Mouse (Mus musculus): Measurements from ENCODE around the gene Gm43552.

- TF ChIP-seq POLR2A (IDR thresholded peaks at IDR 0.05; ENCODE audit: insufficient read length, low read depth) (no peak), USF1 (IDR thresholded peaks at IDR 0.05; ENCODE audit: low read depth) (no peak), SRF (IDR thresholded peaks at IDR 0.05; ENCODE audit: control insufficient read depth, insufficient read length, low read depth) (no peak), MYOG (IDR thresholded peaks at IDR 0.05; ENCODE audit: control insufficient read depth in 1 of 3, insufficient read depth in 1 of 3, insufficient read length in 2 of 3, low read depth in 2 of 3) (no peak), MYOD1 (IDR thresholded peaks at IDR 0.05; ENCODE audit: control insufficient read depth in 1 of 3, insufficient read length in 2 of 3, low read depth in 2 of 3) (no peak)
Observed at GRCm38 (mm10) chr5:65454771-65455170, 37.9 kb downstream of the Gm43552 start.
